21 mouse cellular contexts compared by ENCODE assay signal in genomic region chr12:16140511-16141110, GRCm38 (mm10).
DNase-seq lines count a peak whose midpoint lies in the region; TF ChIP-seq lines count a peak whose summit lies in the region.
"Had no signal": no experiment of that assay in that cellular context is flagged by ENCODE, and none has a peak within 500 bp of the region (broad histone marks: within the 10 kb centered on the region; RNA-seq: fewer than 3 reads in every experiment).

No protein-coding gene starts in this region.

- 43% methylated on average over 5 of the region's 5 CpGs for WGBS in heart, adult 2 months

- no peak overlapping the region for H3K9ac ChIP-seq in heart, adult 2 months (ENCODE audit: low read depth, low read length)
- H3K9ac ChIP-seq: embryonic facial prominence, embryonic 15.5 days; hindbrain, embryonic 14.5 days; intestine, embryonic 15.5 days had no signal

- H3K4me3 ChIP-seq in heart, adult 2 months, result no peak overlapping the region
- no peak overlapping the region for H3K4me3 ChIP-seq in layer of hippocampus, adult 2 months
- H3K4me3 ChIP-seq: embryonic facial prominence, embryonic 15.5 days; erythroblast, embryonic 14.5 days; forebrain, embryonic 10.5 days; hindbrain, embryonic 10.5 days; intestine, embryonic 15.5 days had no signal

- TF ChIP-seq POLR2A in heart, adult 2 months (IDR thresholded peaks at IDR 0.05; ENCODE audit: insufficient read depth, low read depth, low read length), result no peak

- intact Hi-C loops in heart, adult 2 months (cut with DNase I), result loop anchor here (5.0 kb wide), 1 partner anchor 133 kb away; no protein-coding TSS in a partner anchor
- intact Hi-C loops in heart, postnatal 25 days (cut with DNase I), result loop anchor here (10.0 kb wide), 1 partner anchor 436 kb away; no protein-coding TSS in a partner anchor

- H3K36me3 ChIP-seq in heart, adult 2 months (ENCODE audit: control insufficient read depth, insufficient read depth, low read length), result no peaks in the 10 kb centered on the region
- H3K36me3 ChIP-seq: embryonic facial prominence, embryonic 15.5 days; forebrain, embryonic 10.5 days; G1E; hindbrain, embryonic 10.5 days; intestine, embryonic 15.5 days had no signal

- H3K27ac ChIP-seq in heart, adult 2 months, result peak overlapping the region; percentile 57
- H3K27ac ChIP-seq in layer of hippocampus, adult 2 months, result peak overlapping the region; percentile 70
- H3K27ac ChIP-seq: embryonic facial prominence, embryonic 15.5 days; forebrain, embryonic 10.5 days; hindbrain, embryonic 10.5 days; hindbrain, embryonic 14.5 days; intestine, embryonic 15.5 days had no signal

- H3K27me3 ChIP-seq in heart, adult 2 months (ENCODE audit: control insufficient read depth, insufficient read depth, low read length), result no peaks in the 10 kb centered on the region
- H3K27me3 ChIP-seq: embryonic facial prominence, embryonic 15.5 days; intestine, embryonic 15.5 days had no signal

- no peak for TF ChIP-seq CTCF in heart, adult 2 months (IDR thresholded peaks at IDR 0.05)
- no peak for TF ChIP-seq CTCF in layer of hippocampus, adult 2 months (conservative IDR thresholded peaks at IDR 0.05)

- TF ChIP-seq EP300 in heart, adult 2 months (IDR thresholded peaks at IDR 0.05; ENCODE audit: insufficient read depth, low read depth, low read length), result 0 out of 2 replicates have a peak, but pooled peaks have one; percentile 37

- no peaks in the 10 kb centered on the region for H3K79me2 ChIP-seq in heart, adult 2 months (replicated peaks; ENCODE audit: control insufficient read depth, insufficient read depth, low read length)

- DNase-seq in gastrocnemius, adult 18-20 months (ENCODE audit: low spot score), result peak; percentile 29
- DNase-seq in gastrocnemius, postnatal 10 days, result no peak
- no peak for DNase-seq in heart, adult 2 months
- DNase-seq in heart, postnatal 25 days (ENCODE audit: low spot score), result no peak
- DNase-seq in layer of hippocampus, adult 2 months (ENCODE audit: low spot score in 2 of 2), result no peak
- no peak for DNase-seq in layer of hippocampus, adult 8-10 months (ENCODE audit: low spot score in 2 of 2)
- DNase-seq in kidney, postnatal 36 days, result no peak
- DNase-seq: adrenal gland, adult 8-10 months; adrenal gland, postnatal 36 days; cerebellum, adult 11 months; cerebellum, adult 8-10 months; cerebellum, postnatal 14 days; embryo, embryonic 11 days; gastrocnemius, postnatal 36 days had no signal

- H3K4me1 ChIP-seq in heart, adult 2 months (ENCODE audit: control insufficient read depth, insufficient read depth, low read length), result no peaks in the 10 kb centered on the region; the same call in 1 of the 2 replicates
- H3K4me1 ChIP-seq: intestine, embryonic 15.5 days had no signal
